Mouse (Mus musculus) erythroblast, embryonic 14.5 days (primary cell): ENCODE data around the gene Qsox2. TPM values are rescaled to one million over a fixed set of nuclear protein-coding genes. Genes with fewer than 3 reads are reported as not detected.

Experiments
- H3K27me3 ChIP-seq: 2 replicates; pipeline ENCODE4 v1.6.1; 2012; ENCODE audit warnings: inconsistent platforms; ENCODE audit not compliant: control insufficient read depth
- H3K36me3 ChIP-seq: 2 replicates; pipeline ENCODE4 v1.6.1; 2012; ENCODE audit warnings: mild to moderate bottlenecking, inconsistent platforms; ENCODE audit not compliant: control insufficient read depth
- H3K4me1 ChIP-seq: 2 replicates; pipeline ENCODE4 v1.6.1; 2012; ENCODE audit warnings: inconsistent platforms; ENCODE audit not compliant: control insufficient read depth
- H3K4me3 ChIP-seq: replicated peaks from 2 replicates; pipeline ENCODE3; 2012; ENCODE audit warnings: moderate library complexity, mild to moderate bottlenecking, inconsistent platforms
- H3K9me3 ChIP-seq: 2 replicates; pipeline ENCODE4 v1.6.1; 2012; ENCODE audit warnings: low read length, inconsistent platforms, mixed read lengths; ENCODE audit not compliant: control insufficient read depth
- GATA1 ChIP-seq: IDR thresholded peaks from 2 replicates; pipeline ENCODE4 v1.6.1; 2012; ENCODE audit warnings: low read length, inconsistent platforms, mixed read lengths
- TAL1 ChIP-seq: IDR thresholded peaks from 3 replicates; pipeline ENCODE4 v1.6.1; 2012; ENCODE audit warnings: low read length, inconsistent platforms, mixed read lengths
- polyA plus RNA-seq: library from polyadenylated mRNA; stranded (reverse); fragments of >175 nt; gene quantifications from 2 replicates; pipeline ENCODE4 v1.2.3, GENCODE M21; 2012

The Qsox2 gene
- polyA plus RNA-seq, 1 experiment, result 0.45 TPM

DNA sequence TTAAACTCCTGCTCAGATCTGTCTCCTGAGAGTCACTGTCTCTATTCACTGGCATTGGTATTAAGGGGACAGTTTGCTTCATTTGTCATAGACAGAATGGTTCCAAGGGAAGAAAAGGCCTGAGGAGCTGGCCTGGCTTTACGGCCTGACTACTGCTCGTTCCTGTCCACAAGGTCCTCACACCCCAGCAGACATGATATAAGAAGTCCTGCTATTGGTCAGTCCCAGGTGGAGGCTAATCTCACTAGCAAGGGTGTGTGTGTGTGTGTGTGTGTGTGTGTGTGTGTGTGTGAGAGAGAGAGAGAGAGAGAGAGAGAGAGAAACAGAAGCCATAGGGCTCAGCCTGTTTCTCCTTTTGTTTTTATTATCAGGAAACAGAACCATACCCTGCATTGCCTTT is 60.1 kb downstream of the Qsox2 start:
- peaks cover 40% of the 10 kb centered on the region for H3K4me1 ChIP-seq
- TF ChIP-seq GATA1 (no peak), TAL1 (no peak)
- H3K36me3 ChIP-seq, result no peaks in the 10 kb centered on the region
- no peaks in the 10 kb centered on the region for H3K9me3 ChIP-seq
- peaks cover 17% of the 10 kb centered on the region for H3K27me3 ChIP-seq
- no peak overlapping the region for H3K4me3 ChIP-seq

DNA sequence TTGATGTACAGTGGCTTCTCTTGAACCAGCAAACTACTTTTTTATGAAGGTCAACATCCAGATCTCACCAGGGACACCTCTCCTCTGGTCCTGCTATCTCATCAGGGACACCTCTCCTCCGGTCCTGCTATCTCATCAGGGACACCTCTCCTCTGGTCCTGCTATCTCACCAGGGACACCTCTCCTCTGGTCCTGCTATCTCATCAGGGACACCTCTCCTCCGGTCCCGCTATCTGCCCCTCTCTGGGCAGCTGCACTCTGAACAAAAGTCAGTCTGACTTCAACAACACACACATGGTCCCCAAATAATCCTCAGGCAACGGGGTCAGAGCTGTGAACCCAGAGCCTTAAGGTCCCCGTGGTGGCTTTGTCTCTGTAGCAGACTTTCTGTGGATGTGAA is 60.6 kb downstream of the Qsox2 start:
- Histone ChIP-seq H3K9me3 (no peaks in the 10 kb centered on the region), H3K27me3 (peaks cover 19% of the 10 kb centered on the region), H3K36me3 (no peaks in the 10 kb centered on the region), H3K4me3 (no peak overlapping the region), H3K4me1 (peaks cover 40% of the 10 kb centered on the region)
- peak; percentile 46 for TF ChIP-seq GATA1
- TF ChIP-seq TAL1, result peak; percentile 53; the same call in 2 of the 3 replicates

DNA sequence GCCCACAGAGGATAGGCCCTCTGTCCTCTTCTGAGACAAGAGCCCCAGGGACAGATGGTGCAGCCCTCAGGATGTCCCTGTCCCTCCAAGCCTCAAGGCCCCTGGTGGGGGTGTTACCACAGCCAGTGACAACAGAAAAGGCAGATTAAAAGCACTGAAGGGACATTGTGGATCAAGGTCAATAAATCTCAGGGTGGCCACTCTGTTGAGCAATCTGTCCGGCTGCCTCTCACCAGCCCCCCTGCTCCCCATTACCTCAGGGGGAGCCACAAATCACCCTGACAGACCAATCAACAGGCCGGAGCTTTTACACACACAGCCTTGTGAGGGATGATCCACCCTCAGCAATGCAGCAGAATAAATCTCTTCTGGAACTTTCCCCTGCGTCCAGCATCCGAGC is 62.1 kb downstream of the Qsox2 start:
- Histone ChIP-seq H3K36me3 (no peaks in the 10 kb centered on the region), H3K4me1 (peaks cover 40% of the 10 kb centered on the region), H3K27me3 (peaks cover 20% of the 10 kb centered on the region), H3K9me3 (no peaks in the 10 kb centered on the region), H3K4me3 (no peak overlapping the region)
- TF ChIP-seq TAL1 (no peak), GATA1 (no peak)

DNA sequence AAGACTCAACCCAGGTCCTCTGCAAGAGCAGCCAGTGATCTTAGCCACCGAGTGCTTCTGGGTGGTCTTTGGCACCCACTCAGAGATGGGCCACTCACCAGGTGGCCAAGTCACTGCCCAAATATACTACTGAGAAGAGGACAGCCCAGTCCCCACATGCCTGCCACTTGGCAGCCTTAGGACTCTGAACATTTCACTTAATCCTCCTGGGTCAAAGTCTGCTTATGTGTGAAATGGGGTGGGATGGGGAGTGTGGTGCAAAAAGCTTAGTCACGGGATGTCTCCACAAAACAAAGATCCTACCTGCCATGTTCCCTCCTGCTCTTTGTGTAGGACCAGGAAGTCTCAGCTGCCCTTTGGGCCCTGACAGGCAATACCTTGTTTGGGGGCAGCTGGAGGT is 65.2 kb downstream of the Qsox2 start:
- Histone ChIP-seq H3K27me3 (peaks cover 22% of the 10 kb centered on the region), H3K9me3 (no peaks in the 10 kb centered on the region), H3K4me1 (peaks cover 22% of the 10 kb centered on the region), H3K36me3 (no peaks in the 10 kb centered on the region), H3K4me3 (no peak overlapping the region)
- no peak for TF ChIP-seq GATA1
- no peak for TF ChIP-seq TAL1

DNA sequence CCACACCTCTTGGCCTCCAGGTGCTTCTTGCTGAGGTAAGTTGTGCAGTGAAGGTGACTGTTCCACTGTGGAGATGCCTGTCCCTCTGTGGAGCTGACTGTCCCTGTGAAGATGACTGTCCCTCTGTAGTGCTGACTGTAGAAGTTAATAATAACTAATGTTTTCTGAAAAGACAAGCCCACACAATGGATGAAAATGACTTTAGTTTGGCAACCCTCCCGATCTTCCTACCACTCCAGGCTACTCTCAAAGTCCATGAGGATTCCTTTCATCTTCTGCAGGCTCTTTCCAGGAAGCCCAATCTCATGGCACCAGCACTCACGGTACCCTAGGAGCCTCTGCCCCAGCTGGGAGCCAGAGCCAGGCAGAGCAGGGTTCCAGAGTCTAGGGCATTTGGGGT is 66.9 kb downstream of the Qsox2 start:
- TF ChIP-seq GATA1, result no peak
- no peak for TF ChIP-seq TAL1
- Histone ChIP-seq H3K36me3 (no peaks in the 10 kb centered on the region), H3K27me3 (peaks cover 21% of the 10 kb centered on the region), H3K4me3 (no peak overlapping the region), H3K9me3 (no peaks in the 10 kb centered on the region), H3K4me1 (peaks cover 4% of the 10 kb centered on the region)

DNA sequence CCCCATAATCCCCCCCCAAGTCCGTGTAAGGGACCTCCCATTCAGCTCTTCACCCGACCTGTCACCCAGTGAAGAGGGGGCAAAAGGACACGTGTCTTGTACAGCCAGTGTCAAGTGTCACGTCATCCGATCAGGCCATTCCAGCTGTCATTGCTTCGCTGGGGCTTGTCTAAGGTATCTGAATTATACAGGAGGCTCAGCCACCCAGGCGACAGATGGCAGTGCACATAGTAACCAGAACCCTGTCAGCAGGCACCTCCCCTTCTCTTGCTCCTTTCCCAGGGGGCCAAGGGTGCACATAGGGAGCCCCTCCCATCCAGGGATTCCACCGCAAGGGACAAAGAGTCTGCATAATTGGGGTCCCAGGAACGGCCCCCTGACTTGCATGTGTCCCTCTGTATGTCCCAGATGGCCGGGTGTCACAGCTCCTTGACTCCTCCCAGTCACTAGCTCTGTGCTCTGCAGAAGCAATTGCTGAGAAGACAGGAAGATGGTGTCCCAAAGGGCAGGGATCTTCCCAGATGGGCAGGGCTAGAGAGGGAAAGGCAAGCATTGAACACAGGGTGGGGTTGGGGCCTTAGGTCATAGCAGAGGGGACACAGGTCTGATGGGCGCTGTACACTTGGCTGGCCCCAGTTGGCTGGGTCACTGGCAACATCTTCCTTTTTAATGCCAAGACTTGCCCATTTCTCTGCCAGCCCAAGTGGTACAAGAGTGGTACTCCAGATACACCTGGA is 68.3 kb downstream of the Qsox2 start:
- Histone ChIP-seq H3K4me1 (no peaks in the 10 kb centered on the region), H3K4me3 (no peak overlapping the region), H3K36me3 (no peaks in the 10 kb centered on the region), H3K27me3 (peaks cover 15% of the 10 kb centered on the region), H3K9me3 (no peaks in the 10 kb centered on the region)
- TF ChIP-seq GATA1, result no peak
- no peak for TF ChIP-seq TAL1

DNA sequence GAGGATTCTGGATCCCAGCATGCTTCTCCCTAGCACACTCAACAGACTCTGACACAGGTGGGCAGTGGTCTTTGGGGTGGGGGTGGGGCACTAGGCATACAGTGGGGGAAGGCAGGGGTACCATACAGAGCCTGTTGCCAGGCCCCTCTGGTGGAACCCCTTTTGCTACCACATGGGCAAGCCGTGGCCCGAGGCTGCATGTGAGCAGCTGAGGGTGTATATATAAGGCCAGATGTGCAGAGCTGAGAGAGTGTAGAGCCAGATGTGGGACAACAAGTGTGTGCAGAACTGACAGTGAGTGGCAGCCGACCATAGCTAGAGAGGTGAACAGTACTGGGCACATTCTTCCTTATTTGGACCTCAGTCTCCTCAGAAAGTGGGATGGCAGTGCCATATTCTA is 70.4 kb downstream of the Qsox2 start:
- H3K27me3 ChIP-seq, result peaks cover 11% of the 10 kb centered on the region

More for the DNA sequence above, 70.4 kb downstream of the Qsox2 start:
- Histone ChIP-seq H3K9me3 (no peaks in the 10 kb centered on the region), H3K36me3 (no peaks in the 10 kb centered on the region), H3K4me1 (peaks cover 2% of the 10 kb centered on the region; the same call in 1 of the 2 replicates), H3K4me3 (no peak overlapping the region)
- TF ChIP-seq GATA1, result no peak
- TF ChIP-seq TAL1, result no peak

Other genes with a start within 250 kb of the Qsox2 start
- 155 and 250 TPM in 2 replicates for gene Ubac1, start 215.8 kb downstream of the Qsox2 start, polyA plus RNA-seq
- 0.08 and 0.17 TPM in 2 replicates for gene Nacc2, start 114.3 kb downstream of the Qsox2 start, polyA plus RNA-seq
- not detected in 2 replicates for gene Lhx3, start 29.2 kb downstream of the Qsox2 start, polyA plus RNA-seq
- gene Ccdc187, start 57.0 kb upstream of the Qsox2 start, polyA plus RNA-seq, result under 0.01 TPM in 2 replicates
- 0.03 and 0.12 TPM in 2 replicates for gene Gpsm1, start 78.0 kb upstream of the Qsox2 start, polyA plus RNA-seq
- 1.4 TPM in 2 replicates for gene Dnlz, start 114.6 kb upstream of the Qsox2 start, polyA plus RNA-seq
- gene Card9, start 123.4 kb upstream of the Qsox2 start, polyA plus RNA-seq, result 0.20 and 0.22 TPM in 2 replicates
- gene Snapc4, start 143.1 kb upstream of the Qsox2 start, polyA plus RNA-seq, result 1.6 and 2.3 TPM in 2 replicates
- 4.4 and 5.4 TPM in 2 replicates for gene Entr1, start 151.8 kb upstream of the Qsox2 start, polyA plus RNA-seq
- gene Pmpca, start 151.8 kb upstream of the Qsox2 start, polyA plus RNA-seq, result 12.5 and 18.3 TPM in 2 replicates
- 0.75 and 0.98 TPM in 2 replicates for gene Inpp5e, start 171.7 kb upstream of the Qsox2 start, polyA plus RNA-seq
- 0.67 and 1.1 TPM in 2 replicates for gene Sec16a, start 207.7 kb upstream of the Qsox2 start, polyA plus RNA-seq